Mouse (Mus musculus) liver, adult 2 months (tissue): Measurements from ENCODE around the gene Ndufb4.

Source experiments
- CTCF ChIP-seq: fragments of 200-500 bp; IDR thresholded peaks from 2 replicates; pipeline ENCODE4 v1.5.1; 2011; ENCODE audit warnings: low read depth, low read length, control low read depth
- POLR2A ChIP-seq: fragments of 200-500 bp; IDR thresholded peaks from 2 replicates; pipeline ENCODE4 v1.6.1; 2011; ENCODE audit warnings: low read length, control low read depth; ENCODE audit not compliant: insufficient read depth; ENCODE audit errors: extremely low read depth

DNA sequence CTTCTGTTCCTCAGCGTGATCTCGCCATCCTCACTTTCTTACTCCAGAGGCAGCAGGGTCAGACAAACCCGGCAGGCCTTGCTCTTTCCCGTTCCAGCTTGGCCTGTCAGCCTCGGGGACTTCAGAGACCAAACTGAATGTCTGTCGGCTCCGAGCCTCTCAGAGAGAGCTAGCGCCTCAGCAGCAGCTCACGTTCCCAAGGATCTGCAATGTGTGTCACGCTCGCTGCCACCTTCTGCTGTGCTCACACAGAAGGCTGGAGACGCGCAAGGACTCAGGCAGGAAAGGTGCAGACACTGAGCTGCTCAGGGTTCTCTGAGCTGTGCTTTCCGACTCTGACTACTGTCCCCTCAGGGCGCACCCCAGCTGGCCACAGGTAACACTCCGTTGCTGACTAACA lies 7.2 kb downstream of the Ndufb4 start:
- TF ChIP-seq CTCF (no peak), POLR2A (no peak)
